Mouse (Mus musculus): Measurements from ENCODE around the gene Zfp618. TPM values are rescaled to one million over a fixed set of nuclear protein-coding genes. Genes with fewer than 3 reads are reported as not detected.

The Zfp618 gene
- polyA plus RNA-seq (2015; fragmentation: Nextera tagmentation; extraction: Ambion mirVana): 35.2 and 39.5 TPM in 2 replicates

DNA sequence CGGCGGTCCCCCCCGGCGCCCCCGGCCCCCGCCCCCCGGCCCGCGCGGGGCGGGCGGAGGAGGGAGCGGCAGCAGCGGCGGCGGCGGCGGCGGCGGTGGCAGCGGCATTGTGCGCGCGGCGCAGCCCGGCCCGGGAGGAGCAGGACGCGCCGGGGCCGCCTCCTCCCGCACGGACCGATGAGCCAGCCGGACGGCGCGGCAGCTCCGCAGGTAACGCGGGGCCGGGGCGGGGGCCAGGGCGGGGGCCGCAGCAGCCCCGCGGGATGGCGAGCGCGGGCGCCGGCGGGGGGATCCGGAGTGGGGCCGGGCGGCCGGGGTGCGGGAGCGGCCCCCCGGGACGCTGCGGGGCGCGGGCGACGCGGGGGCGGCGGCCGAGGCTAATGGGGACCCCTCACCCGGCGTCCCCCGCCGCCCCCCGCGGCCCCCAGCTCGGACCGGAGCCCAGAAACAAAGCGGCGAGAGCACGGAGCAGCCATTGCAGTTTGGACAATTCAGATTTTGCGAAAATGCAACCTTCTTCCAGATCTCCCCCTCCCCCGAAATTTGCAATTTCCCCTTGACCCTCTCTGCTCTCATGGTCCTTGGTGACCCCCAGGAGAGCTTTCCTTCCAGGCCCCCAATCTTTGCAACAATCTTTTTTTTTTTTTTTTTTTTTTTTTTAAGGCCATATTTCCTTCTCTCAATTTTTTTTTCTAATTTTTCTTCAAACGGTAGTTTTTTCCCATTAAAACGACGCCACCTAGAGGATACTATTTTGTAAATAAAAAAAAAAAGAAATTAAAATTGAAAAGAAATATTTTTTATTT, at the start of gene Zfp618:
Zfp618 (plus strand) TSS at position 77 of the 806 bp plus-strand sequence.
- H3K27me3 ChIP-seq: no peaks in the 10 kb centered on the region
- under 1% methylated on average over 67 of the region's 86 CpGs for WGBS
- peak within 1 kb of the TSS; percentile 86 for H3K4me3 ChIP-seq (replicated peaks)
- no peaks in the 10 kb centered on the region for H3K9me3 ChIP-seq (replicated peaks)
- ATAC-seq (replicated peaks; ENCODE audit: low FRiP score): peak; percentile 76
- H3K4me1 ChIP-seq: peaks cover 27% of the 10 kb centered on the region
- H3K9ac ChIP-seq: peak within 1 kb of the TSS; percentile 98
- H3K36me3 ChIP-seq: no peaks in the 10 kb centered on the region
- peak within 1 kb of the TSS; percentile 93 for H3K27ac ChIP-seq
- peak within 1 kb of the TSS; percentile 83 for H3K4me2 ChIP-seq

DNA sequence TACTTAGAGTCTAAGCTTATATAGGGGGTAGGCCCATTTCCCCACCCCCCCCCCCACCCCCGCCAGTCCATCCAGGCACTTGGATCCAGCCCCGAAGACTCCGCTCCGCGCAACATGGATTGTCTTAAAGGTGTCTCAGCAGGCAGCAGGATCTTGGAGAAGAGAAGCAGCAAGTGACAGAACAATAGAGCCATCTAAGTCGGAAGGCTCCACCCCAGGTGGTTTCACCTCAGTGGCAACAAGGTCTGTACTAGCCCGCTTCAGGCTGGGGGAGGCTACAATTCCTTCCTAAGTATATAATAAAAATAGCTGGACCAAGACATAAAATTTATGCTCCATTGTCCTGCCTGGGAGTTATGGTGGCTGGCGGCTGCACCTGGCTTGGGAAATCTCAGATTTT, 48.3 kb upstream of the Zfp618 start:
- no peaks in the 10 kb centered on the region for H3K9me3 ChIP-seq (replicated peaks)
- ATAC-seq (replicated peaks; ENCODE audit: low FRiP score): no peak
- no peak overlapping the region for H3K27ac ChIP-seq
- H3K36me3 ChIP-seq: no peaks in the 10 kb centered on the region
- no peak overlapping the region for H3K4me3 ChIP-seq (replicated peaks)
- no peaks in the 10 kb centered on the region for H3K4me1 ChIP-seq
- H3K4me2 ChIP-seq: no peak overlapping the region
- no peak overlapping the region for H3K9ac ChIP-seq
- H3K27me3 ChIP-seq: no peaks in the 10 kb centered on the region
- 90% methylated on average over 8 of the region's 8 CpGs for WGBS

GRCm38 (mm10) chr4:62933798-62934197, 31.6 kb upstream of the Zfp618 start:
- no peak overlapping the region for H3K27ac ChIP-seq
- no peak overlapping the region for H3K4me2 ChIP-seq
- H3K4me1 ChIP-seq: 0 out of 2 replicates have a peak, but pooled peaks cover 2% of the 10 kb centered on the region
- H3K36me3 ChIP-seq: no peaks in the 10 kb centered on the region
- no peak overlapping the region for H3K9ac ChIP-seq
- H3K9me3 ChIP-seq (replicated peaks): no peaks in the 10 kb centered on the region
- no peaks in the 10 kb centered on the region for H3K27me3 ChIP-seq
- WGBS: 83% methylated on average over 4 of the region's 4 CpGs
- ATAC-seq (replicated peaks; ENCODE audit: low FRiP score): no peak
- no peak overlapping the region for H3K4me3 ChIP-seq (replicated peaks)

DNA sequence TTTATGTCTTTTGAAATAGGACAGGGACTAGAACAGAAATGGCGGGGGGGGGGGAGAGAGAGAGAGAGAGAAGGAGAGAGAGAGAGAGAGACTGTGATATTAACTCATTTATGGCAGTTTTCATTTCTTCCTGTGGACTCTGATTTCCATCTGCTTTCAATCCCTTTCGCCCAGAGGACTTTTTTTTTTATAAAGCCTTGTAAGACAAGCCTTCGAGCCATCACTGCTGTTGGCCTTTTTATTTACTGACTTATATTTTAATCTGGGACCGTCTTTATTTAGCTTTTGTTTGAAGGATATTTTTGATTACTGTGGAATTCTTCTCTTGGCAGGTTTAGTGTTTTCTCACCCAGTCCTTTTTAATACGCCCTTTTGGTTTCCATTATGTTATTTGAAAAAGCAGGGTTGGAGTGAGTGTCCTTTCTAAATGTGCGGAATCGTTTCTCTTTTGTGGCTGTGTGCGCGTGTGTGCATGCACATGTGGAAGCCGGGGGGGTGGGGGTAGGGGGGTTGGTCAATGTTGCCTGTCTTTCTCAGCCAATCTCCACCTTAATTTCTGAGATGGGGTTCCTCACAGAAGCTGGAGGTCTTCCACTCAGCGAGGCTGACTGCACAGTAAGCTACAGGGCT, 29.7 kb upstream of the Zfp618 start:
- Histone ChIP-seq H3K36me3 (no peaks in the 10 kb centered on the region), H3K27me3 (no peaks in the 10 kb centered on the region), H3K27ac (0 out of 2 replicates have a peak overlapping the region, but pooled peaks have one; percentile 37), H3K4me1 (0 out of 2 replicates have a peak, but pooled peaks cover 2% of the 10 kb centered on the region), H3K4me3 (replicated peaks) (no peak overlapping the region), H3K4me2 (no peak overlapping the region), H3K9ac (no peak overlapping the region), H3K9me3 (replicated peaks) (no peaks in the 10 kb centered on the region)
- 69% methylated on average over 11 of the region's 11 CpGs for WGBS
- ATAC-seq (replicated peaks; ENCODE audit: low FRiP score): no peak

DNA sequence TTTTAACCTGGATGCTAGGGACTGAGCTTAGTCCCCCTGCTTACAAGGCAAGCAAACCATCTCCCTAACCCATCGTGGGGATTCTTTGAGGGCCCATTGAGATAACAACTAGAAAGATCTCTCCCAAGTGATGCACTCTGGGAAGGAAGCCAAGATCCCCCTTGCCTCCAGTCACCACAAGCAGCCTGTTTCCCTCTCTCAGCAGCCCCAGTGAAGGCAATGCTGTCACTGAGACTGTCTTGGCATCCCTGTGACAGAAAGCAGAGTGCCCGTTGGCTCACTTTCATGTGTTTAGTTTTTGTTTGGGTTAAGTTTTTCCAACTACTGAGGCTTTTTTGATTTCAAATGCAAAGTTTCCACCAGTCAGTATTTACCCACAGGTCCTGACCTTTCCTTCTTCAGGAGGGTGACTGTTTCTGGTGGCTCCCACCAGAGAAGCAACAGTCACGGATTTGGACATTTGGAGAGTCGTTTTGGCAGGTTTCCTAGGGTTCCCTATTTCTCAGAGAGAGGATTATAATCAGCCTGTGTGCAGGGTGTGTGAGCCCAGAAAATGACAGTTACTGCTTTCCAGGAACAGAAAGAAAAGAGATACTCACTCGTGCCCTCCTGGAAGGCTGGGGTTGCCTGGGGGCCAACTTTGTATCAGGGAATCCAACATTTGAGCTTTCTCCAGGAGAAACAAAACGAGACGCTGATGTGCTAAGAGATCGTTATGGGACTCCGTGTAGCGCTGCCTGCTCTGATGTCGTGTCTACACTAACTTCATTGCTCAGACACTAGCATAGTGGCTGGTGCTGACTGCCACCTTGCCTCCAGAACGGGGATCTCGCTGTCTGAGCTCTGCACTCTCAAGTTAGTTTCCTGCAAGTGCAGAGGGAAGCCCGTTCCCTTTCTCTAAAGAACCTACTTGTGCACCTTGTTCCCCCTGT, 23.1 kb upstream of the Zfp618 start:
- no peak for ATAC-seq (replicated peaks; ENCODE audit: low FRiP score)
- Histone ChIP-seq H3K27ac (no peak overlapping the region), H3K4me2 (no peak overlapping the region), H3K9me3 (replicated peaks) (no peaks in the 10 kb centered on the region), H3K27me3 (no peaks in the 10 kb centered on the region), H3K4me3 (replicated peaks) (no peak overlapping the region), H3K36me3 (no peaks in the 10 kb centered on the region), H3K4me1 (no peaks in the 10 kb centered on the region), H3K9ac (no peak overlapping the region)
- 62% methylated on average over 14 of the region's 14 CpGs for WGBS

GRCm38 (mm10) chr4:62944326-62944879, 21.0 kb upstream of the Zfp618 start:
- no peaks in the 10 kb centered on the region for H3K27me3 ChIP-seq

DNA sequence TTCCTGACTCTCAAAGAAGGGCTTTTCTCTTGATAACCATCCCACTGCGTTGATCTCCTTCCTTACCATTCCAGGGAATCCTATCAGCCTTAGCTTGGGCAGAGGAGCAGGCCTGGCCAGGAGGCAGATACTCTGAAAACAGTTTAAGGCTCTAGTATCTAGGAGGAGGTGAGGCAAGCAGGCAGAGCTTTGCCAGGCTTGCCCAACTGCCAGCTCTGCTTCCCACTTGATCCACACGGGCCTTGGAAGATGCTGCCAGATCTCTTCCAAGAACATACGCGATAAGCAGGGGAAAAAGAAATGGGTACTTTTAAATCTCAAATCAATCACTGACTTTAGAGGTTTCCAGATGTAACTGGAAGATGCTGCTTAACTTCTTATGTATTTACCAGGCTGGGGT, 1.6 kb upstream of the Zfp618 start:
- peaks cover 12% of the 10 kb centered on the region; the same call in 1 of the 2 replicates for H3K4me1 ChIP-seq

More at GRCm38 (mm10) chr4:62944326-62944879, 21.0 kb upstream of the Zfp618 start:
- no peak overlapping the region for H3K4me3 ChIP-seq (replicated peaks)
- H3K4me1 ChIP-seq: no peaks in the 10 kb centered on the region
- H3K9me3 ChIP-seq (replicated peaks): no peaks in the 10 kb centered on the region
- H3K27ac ChIP-seq: no peak overlapping the region
- peak; percentile 46; the same call in 1 of the 2 replicates for ATAC-seq (replicated peaks; ENCODE audit: low FRiP score)
- 65% methylated on average over 4 of the region's 4 CpGs for WGBS
- no peak overlapping the region for H3K4me2 ChIP-seq
- H3K36me3 ChIP-seq: no peaks in the 10 kb centered on the region
- H3K9ac ChIP-seq: no peak overlapping the region

GRCm38 (mm10) chr4:62964844-62965496, 403 bp upstream of the Zfp618 start:
- 2% methylated on average over 25 of the region's 52 CpGs for WGBS
- H3K4me3 ChIP-seq (replicated peaks): peak overlapping the region; percentile 86
- H3K27me3 ChIP-seq: no peaks in the 10 kb centered on the region
- peaks cover 21% of the 10 kb centered on the region for H3K4me1 ChIP-seq
- no peaks in the 10 kb centered on the region for H3K9me3 ChIP-seq (replicated peaks)
- H3K36me3 ChIP-seq: no peaks in the 10 kb centered on the region
- peak overlapping the region; percentile 93 for H3K27ac ChIP-seq
- H3K9ac ChIP-seq: peak overlapping the region; percentile 98
- H3K4me2 ChIP-seq: peak overlapping the region; percentile 83
- no peak; the same call in 1 of the 2 replicates for ATAC-seq (replicated peaks; ENCODE audit: low FRiP score)

More for the DNA sequence above, 1.6 kb upstream of the Zfp618 start:
- H3K9ac ChIP-seq: no peak overlapping the region
- H3K27me3 ChIP-seq: no peaks in the 10 kb centered on the region
- H3K4me2 ChIP-seq: no peak overlapping the region
- WGBS: 71% methylated on average over 4 of the region's 4 CpGs
- H3K9me3 ChIP-seq (replicated peaks): no peaks in the 10 kb centered on the region
- H3K36me3 ChIP-seq: no peaks in the 10 kb centered on the region
- H3K27ac ChIP-seq: peak overlapping the region; percentile 54; the same call in 1 of the 2 replicates
- no peak overlapping the region for H3K4me3 ChIP-seq (replicated peaks)
- ATAC-seq (replicated peaks; ENCODE audit: low FRiP score): no peak

- no peak overlapping the region for H3K4me2 ChIP-seq
Observed at GRCm38 (mm10) chr4:62969526-62969925, 4.2 kb downstream of the Zfp618 start.

GRCm38 (mm10) chr4:62971991-62972390, 6.6 kb downstream of the Zfp618 start:
- WGBS: 78% methylated on average over 1 of the region's 1 CpGs
- Histone ChIP-seq H3K4me2 (no peak overlapping the region), H3K9ac (no peak overlapping the region), H3K27me3 (no peaks in the 10 kb centered on the region), H3K27ac (no peak overlapping the region), H3K36me3 (no peaks in the 10 kb centered on the region), H3K4me3 (replicated peaks) (no peak overlapping the region), H3K9me3 (replicated peaks) (no peaks in the 10 kb centered on the region), H3K4me1 (peaks cover 45% of the 10 kb centered on the region)
- ATAC-seq (replicated peaks; ENCODE audit: low FRiP score): no peak

More at GRCm38 (mm10) chr4:62969526-62969925, 4.2 kb downstream of the Zfp618 start:
- H3K36me3 ChIP-seq: no peaks in the 10 kb centered on the region
- peaks cover 44% of the 10 kb centered on the region for H3K4me1 ChIP-seq
- no peak overlapping the region for H3K9ac ChIP-seq
- 90% methylated on average over 5 of the region's 5 CpGs for WGBS
- ATAC-seq (replicated peaks; ENCODE audit: low FRiP score): no peak
- H3K4me3 ChIP-seq (replicated peaks): no peak overlapping the region
- H3K27me3 ChIP-seq: no peaks in the 10 kb centered on the region
- no peaks in the 10 kb centered on the region for H3K9me3 ChIP-seq (replicated peaks)
- H3K27ac ChIP-seq: no peak overlapping the region

GRCm38 (mm10) chr4:62973086-62973485, 7.7 kb downstream of the Zfp618 start:
- H3K27ac ChIP-seq: no peak overlapping the region
- no peak for ATAC-seq (replicated peaks; ENCODE audit: low FRiP score)
- H3K9ac ChIP-seq: no peak overlapping the region
- WGBS: 83% methylated on average over 3 of the region's 3 CpGs
- no peaks in the 10 kb centered on the region for H3K36me3 ChIP-seq
- no peak overlapping the region for H3K4me3 ChIP-seq (replicated peaks)
- H3K4me1 ChIP-seq: peaks cover 53% of the 10 kb centered on the region
- no peaks in the 10 kb centered on the region for H3K9me3 ChIP-seq (replicated peaks)
- H3K27me3 ChIP-seq: no peaks in the 10 kb centered on the region
- no peak overlapping the region for H3K4me2 ChIP-seq
